Mouse (Mus musculus): ENCODE results near the gene Susd6. TPM values are rescaled to one million over a fixed set of nuclear protein-coding genes. Genes with fewer than 3 reads are reported as not detected.

The Susd6 gene
- polyA plus RNA-seq, 1 experiment from 2014 or later: 17.1 TPM

GRCm38 (mm10) chr12:80879267-80879666, 89.0 kb downstream of the Susd6 start:
- no peak for ATAC-seq (ENCODE audit: low FRiP score, low TSS enrichment)
- Histone ChIP-seq H3K4me3 (ENCODE audit: low read length) (no peak overlapping the region), H3K4me2 (replicated peaks; ENCODE audit: low read depth, low read length) (no peak overlapping the region), H3K36me3 (ENCODE audit: insufficient read depth, low read length) (peaks cover 13% of the 10 kb centered on the region), H3K9ac (replicated peaks; ENCODE audit: low read length) (no peak overlapping the region; the same call in 1 of the 2 replicates), H3K4me1 (ENCODE audit: insufficient read depth, low read length) (no peaks in the 10 kb centered on the region; the same call in 1 of the 2 replicates), H3K27me3 (ENCODE audit: insufficient read depth, low read length) (no peaks in the 10 kb centered on the region), H3K27ac (ENCODE audit: low read length) (no peak overlapping the region), H3K9me3 (ENCODE audit: low read length) (no peaks in the 10 kb centered on the region)
- WGBS: 61% methylated on average over 4 of the region's 4 CpGs

DNA sequence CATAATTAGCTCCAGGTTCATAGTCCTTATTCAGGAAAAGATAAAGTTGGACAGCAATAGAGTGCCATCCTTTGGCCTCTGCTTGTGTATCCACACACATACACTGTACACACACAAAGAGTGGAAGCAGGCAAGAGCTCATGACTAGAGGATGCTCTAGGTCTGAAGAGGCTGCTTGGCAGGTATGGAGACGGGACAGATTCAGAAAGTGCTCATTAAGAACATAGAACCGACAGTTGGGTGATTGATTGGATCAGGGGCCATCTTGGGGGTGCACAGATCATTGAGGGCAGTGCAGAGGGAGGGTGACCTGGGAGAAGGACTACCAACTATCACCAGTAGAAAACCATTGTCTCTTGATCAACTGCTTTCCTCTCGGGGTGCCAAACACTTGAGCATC, 90.8 kb downstream of the Susd6 start:
- Histone ChIP-seq H3K9ac (replicated peaks; ENCODE audit: low read length) (no peak overlapping the region), H3K4me1 (ENCODE audit: insufficient read depth, low read length) (peaks cover 11% of the 10 kb centered on the region; the same call in 1 of the 2 replicates), H3K36me3 (ENCODE audit: insufficient read depth, low read length) (peaks cover 8% of the 10 kb centered on the region; the same call in 1 of the 2 replicates), H3K4me3 (ENCODE audit: low read length) (no peak overlapping the region), H3K9me3 (ENCODE audit: low read length) (no peaks in the 10 kb centered on the region), H3K27ac (ENCODE audit: low read length) (no peak overlapping the region), H3K27me3 (ENCODE audit: insufficient read depth, low read length) (no peaks in the 10 kb centered on the region), H3K4me2 (replicated peaks; ENCODE audit: low read depth, low read length) (no peak overlapping the region)
- ATAC-seq (ENCODE audit: low FRiP score, low TSS enrichment): no peak
- 92% methylated on average over 3 of the region's 3 CpGs for WGBS

DNA sequence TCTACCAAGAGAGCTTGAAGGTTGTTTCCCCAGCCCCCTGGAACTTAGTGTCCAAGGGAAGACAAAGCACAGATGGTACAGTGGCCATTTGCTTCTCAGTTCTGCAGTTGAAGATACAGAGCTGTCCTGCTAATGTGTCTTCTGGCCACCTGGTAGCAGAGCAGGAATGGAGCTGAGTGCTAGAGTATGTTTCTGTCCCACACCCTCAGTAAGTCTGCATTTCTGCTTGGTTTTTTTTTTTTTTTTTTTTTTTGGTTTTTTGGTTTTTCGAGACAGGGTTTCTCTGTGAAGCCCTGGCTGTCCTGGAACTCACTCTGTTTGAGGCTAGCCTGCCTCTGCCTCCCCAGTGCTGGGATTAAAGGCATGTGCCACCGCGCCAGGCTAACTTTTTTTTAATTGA, 93.0 kb downstream of the Susd6 start:
- H3K9ac ChIP-seq (replicated peaks; ENCODE audit: low read length): no peak overlapping the region
- peaks cover 16% of the 10 kb centered on the region for H3K4me1 ChIP-seq (ENCODE audit: insufficient read depth, low read length)
- H3K27me3 ChIP-seq (ENCODE audit: insufficient read depth, low read length): no peaks in the 10 kb centered on the region
- no peak overlapping the region for H3K4me3 ChIP-seq (ENCODE audit: low read length)
- H3K27ac ChIP-seq (ENCODE audit: low read length): no peak overlapping the region
- ATAC-seq (ENCODE audit: low FRiP score, low TSS enrichment): no peak
- H3K36me3 ChIP-seq (ENCODE audit: insufficient read depth, low read length): no peaks in the 10 kb centered on the region
- H3K9me3 ChIP-seq (ENCODE audit: low read length): no peaks in the 10 kb centered on the region
- H3K4me2 ChIP-seq (replicated peaks; ENCODE audit: low read depth, low read length): no peak overlapping the region
- 93% methylated on average over 3 of the region's 3 CpGs for WGBS

- no peak overlapping the region for H3K27ac ChIP-seq (ENCODE audit: low read length)
- H3K4me2 ChIP-seq (replicated peaks; ENCODE audit: low read depth, low read length): no peak overlapping the region
- ATAC-seq (ENCODE audit: low FRiP score, low TSS enrichment): no peak
- no peak overlapping the region for H3K9ac ChIP-seq (replicated peaks; ENCODE audit: low read length)
- no peaks in the 10 kb centered on the region for H3K27me3 ChIP-seq (ENCODE audit: insufficient read depth, low read length)
- 36% methylated on average over 5 of the region's 5 CpGs for WGBS
- no peak overlapping the region for H3K4me3 ChIP-seq (ENCODE audit: low read length)
- no peaks in the 10 kb centered on the region for H3K9me3 ChIP-seq (ENCODE audit: low read length)
- peaks cover 16% of the 10 kb centered on the region for H3K4me1 ChIP-seq (ENCODE audit: insufficient read depth, low read length)
- no peaks in the 10 kb centered on the region for H3K36me3 ChIP-seq (ENCODE audit: insufficient read depth, low read length)
These were observed 93.6 kb downstream of the Susd6 start for GRCm38 (mm10) chr12:80883881-80884280.

DNA sequence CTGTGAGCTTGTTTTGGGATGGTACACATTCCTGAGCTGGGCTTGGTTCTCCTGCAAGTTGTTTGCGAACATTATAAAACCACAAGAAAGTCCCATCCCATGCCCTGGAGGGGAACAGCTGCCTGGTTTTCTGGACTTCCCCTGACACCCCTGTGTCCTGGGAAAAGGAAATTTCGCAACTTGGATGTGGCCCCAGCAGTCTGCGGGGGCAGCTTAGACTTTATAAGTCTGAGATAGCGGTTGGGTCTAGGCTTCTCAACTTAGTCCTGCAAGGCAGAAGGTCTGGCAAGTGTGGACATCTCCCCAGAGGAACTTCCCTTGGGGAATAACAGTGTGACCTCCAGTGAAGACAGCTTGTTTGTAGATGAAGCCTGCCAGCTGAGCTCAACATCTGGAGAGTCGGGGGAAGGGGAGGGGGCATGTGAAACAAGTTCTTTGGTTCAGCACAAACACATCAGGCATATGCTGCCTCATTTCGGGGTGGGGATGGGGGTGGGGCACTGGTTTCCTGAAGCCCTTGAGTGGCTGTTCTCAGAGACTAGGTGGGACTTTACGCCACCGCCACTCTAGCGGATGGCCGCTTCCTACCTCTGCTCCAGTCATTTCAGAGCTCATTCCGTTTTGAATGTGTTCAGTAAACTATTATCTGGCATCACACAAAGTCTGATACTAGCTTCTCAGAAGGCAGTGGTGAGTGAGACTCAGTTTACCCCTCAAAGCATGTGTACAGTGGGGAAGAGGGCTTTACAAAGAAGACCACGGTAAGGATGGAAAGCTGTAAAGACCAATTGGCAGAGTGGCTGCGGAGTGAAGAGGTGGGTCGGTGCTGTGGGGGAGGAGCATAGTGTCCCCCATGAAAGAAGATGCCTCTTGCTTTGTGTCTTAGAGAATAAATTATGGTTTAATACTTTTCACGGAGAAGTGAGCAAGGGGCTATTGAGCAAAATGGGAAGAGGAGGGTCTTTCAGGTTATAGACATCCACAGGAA, 95.3 kb downstream of the Susd6 start:
- Histone ChIP-seq H3K4me3 (ENCODE audit: low read length) (peak overlapping the region; percentile 10; the same call in 1 of the 2 replicates), H3K27ac (ENCODE audit: low read length) (no peak overlapping the region)

GRCm38 (mm10) chr12:80887036-80887435, 96.7 kb downstream of the Susd6 start:
- WGBS: 36% methylated on average over 2 of the region's 2 CpGs
- ATAC-seq (ENCODE audit: low FRiP score, low TSS enrichment): 0 out of 2 replicates have a peak, but pooled peaks have one; percentile 49

More for the DNA sequence above, 95.3 kb downstream of the Susd6 start:
- Histone ChIP-seq H3K9me3 (ENCODE audit: low read length) (peaks cover 4% of the 10 kb centered on the region), H3K4me1 (ENCODE audit: insufficient read depth, low read length) (peaks cover 16% of the 10 kb centered on the region), H3K27me3 (ENCODE audit: insufficient read depth, low read length) (no peaks in the 10 kb centered on the region), H3K4me2 (replicated peaks; ENCODE audit: low read depth, low read length) (peak overlapping the region; percentile 35), H3K36me3 (ENCODE audit: insufficient read depth, low read length) (no peaks in the 10 kb centered on the region), H3K9ac (replicated peaks; ENCODE audit: low read length) (no peak overlapping the region)
- ATAC-seq (ENCODE audit: low FRiP score, low TSS enrichment): peak; percentile 73
- WGBS: 44% methylated on average over 15 of the region's 15 CpGs

DNA sequence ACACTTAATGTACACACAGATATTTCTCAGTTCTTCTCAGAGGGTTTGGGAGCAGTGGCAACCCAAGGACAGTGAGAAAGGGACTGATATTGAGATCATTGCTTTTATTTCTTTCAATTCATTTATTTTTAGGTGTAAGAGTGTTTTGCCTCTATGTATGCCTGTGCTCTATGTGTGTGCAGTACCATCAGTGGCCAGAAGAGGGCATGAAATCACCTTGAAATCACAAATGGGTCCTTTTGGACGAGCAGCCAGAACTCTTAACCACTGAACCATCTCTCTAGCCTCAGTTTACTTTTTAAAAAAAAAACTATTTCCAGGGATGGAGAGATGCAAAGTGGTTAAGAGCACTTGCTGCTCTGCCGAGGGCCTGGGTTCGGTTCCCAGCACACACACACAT, 99.0 kb downstream of the Susd6 start:
- Histone ChIP-seq H3K9me3 (ENCODE audit: low read length) (peaks cover 4% of the 10 kb centered on the region), H3K27me3 (ENCODE audit: insufficient read depth, low read length) (no peaks in the 10 kb centered on the region), H3K27ac (ENCODE audit: low read length) (no peak overlapping the region), H3K4me1 (ENCODE audit: insufficient read depth, low read length) (peaks cover 16% of the 10 kb centered on the region), H3K36me3 (ENCODE audit: insufficient read depth, low read length) (no peaks in the 10 kb centered on the region), H3K4me3 (ENCODE audit: low read length) (no peak overlapping the region), H3K9ac (replicated peaks; ENCODE audit: low read length) (no peak overlapping the region), H3K4me2 (replicated peaks; ENCODE audit: low read depth, low read length) (no peak overlapping the region)
- 92% methylated on average over 3 of the region's 3 CpGs for WGBS
- ATAC-seq (ENCODE audit: low FRiP score, low TSS enrichment): no peak

More at GRCm38 (mm10) chr12:80887036-80887435, 96.7 kb downstream of the Susd6 start:
- Histone ChIP-seq H3K4me1 (ENCODE audit: insufficient read depth, low read length) (peaks cover 16% of the 10 kb centered on the region), H3K9ac (replicated peaks; ENCODE audit: low read length) (no peak overlapping the region), H3K4me3 (ENCODE audit: low read length) (no peak overlapping the region), H3K9me3 (ENCODE audit: low read length) (peaks cover 4% of the 10 kb centered on the region), H3K27ac (ENCODE audit: low read length) (peak overlapping the region; percentile 44; the same call in 1 of the 2 replicates), H3K27me3 (ENCODE audit: insufficient read depth, low read length) (no peaks in the 10 kb centered on the region), H3K4me2 (replicated peaks; ENCODE audit: low read depth, low read length) (no peak overlapping the region), H3K36me3 (ENCODE audit: insufficient read depth, low read length) (no peaks in the 10 kb centered on the region)

DNA sequence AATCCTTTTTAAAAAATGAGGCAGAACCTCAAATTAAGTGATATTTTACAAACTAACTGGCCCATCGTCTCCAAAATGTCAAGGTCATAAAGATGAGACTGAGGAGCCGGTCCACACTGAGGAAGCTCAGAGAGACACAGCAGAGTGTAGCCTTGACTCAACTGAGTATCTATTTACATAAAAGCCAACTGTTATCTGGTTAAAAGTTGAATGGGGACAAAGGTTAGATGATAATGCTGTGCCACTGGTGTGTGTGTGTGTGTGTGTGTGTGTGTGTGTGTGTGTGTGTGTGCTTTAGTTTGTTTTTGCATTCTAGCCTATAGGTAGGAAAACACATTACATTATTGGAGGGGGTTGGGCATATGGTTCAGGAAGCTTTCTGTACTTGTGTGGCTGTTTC, 100.8 kb downstream of the Susd6 start:
- Histone ChIP-seq H3K4me1 (ENCODE audit: insufficient read depth, low read length) (peaks cover 5% of the 10 kb centered on the region), H3K27ac (ENCODE audit: low read length) (no peak overlapping the region), H3K4me2 (replicated peaks; ENCODE audit: low read depth, low read length) (no peak overlapping the region), H3K9me3 (ENCODE audit: low read length) (peaks cover 4% of the 10 kb centered on the region), H3K36me3 (ENCODE audit: insufficient read depth, low read length) (no peaks in the 10 kb centered on the region), H3K4me3 (ENCODE audit: low read length) (no peak overlapping the region), H3K27me3 (ENCODE audit: insufficient read depth, low read length) (no peaks in the 10 kb centered on the region), H3K9ac (replicated peaks; ENCODE audit: low read length) (no peak overlapping the region)
- ATAC-seq (ENCODE audit: low FRiP score, low TSS enrichment): no peak
- 92% methylated on average over 2 of the region's 2 CpGs for WGBS

DNA sequence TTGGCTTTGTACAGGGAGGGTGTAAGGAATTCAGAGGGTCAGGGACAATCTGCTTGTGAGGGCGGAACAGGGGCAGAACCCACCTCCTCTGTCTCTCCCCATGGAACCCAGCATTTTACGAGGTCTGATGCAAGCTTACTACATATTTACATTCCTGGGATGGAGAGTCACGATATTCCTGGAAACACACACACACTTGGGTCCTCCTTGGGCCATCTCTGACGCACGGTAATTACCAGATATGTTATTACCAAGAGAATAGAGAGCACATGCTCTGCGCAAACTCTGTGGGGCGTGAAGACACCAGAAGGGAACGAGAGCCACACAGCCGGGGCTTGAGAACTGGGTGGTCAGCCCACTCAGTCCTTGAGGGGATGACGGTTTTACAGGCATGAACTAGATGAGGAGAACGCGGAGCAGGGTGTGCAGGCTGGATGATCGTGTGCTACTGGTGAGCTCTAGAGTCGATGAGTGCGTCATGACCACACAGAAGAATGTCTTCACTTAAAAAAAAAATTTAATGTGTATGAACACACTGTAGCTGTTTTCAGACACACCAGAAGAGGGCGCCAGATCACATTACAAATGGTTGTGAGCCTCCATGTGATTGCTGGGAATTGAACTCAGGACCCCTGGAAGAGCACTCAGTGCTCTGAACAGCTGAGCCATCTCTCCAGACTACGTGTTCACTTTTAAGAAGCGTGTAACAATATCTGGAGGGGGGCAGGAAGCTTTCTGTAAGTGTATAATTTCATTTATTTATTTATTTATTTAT, 103.6 kb downstream of the Susd6 start:
- Histone ChIP-seq H3K4me2 (replicated peaks; ENCODE audit: low read depth, low read length) (no peak overlapping the region), H3K36me3 (ENCODE audit: insufficient read depth, low read length) (no peaks in the 10 kb centered on the region), H3K9ac (replicated peaks; ENCODE audit: low read length) (no peak overlapping the region), H3K27me3 (ENCODE audit: insufficient read depth, low read length) (no peaks in the 10 kb centered on the region), H3K4me3 (ENCODE audit: low read length) (no peak overlapping the region), H3K27ac (ENCODE audit: low read length) (no peak overlapping the region), H3K9me3 (ENCODE audit: low read length) (peaks cover 4% of the 10 kb centered on the region), H3K4me1 (ENCODE audit: insufficient read depth, low read length) (no peaks in the 10 kb centered on the region)
- WGBS: 86% methylated on average over 18 of the region's 18 CpGs
- ATAC-seq (ENCODE audit: low FRiP score, low TSS enrichment): no peak

Measured in kidney, embryonic 16.5 days (tissue).